Mouse (Mus musculus) megakaryocyte, embryonic 14.5 days (primary cell): ENCODE measurements around the gene Kif22.

ENCODE experiments used
- FLI1 ChIP-seq: IDR thresholded peaks from 2 replicates; pipeline ENCODE4 v1.6.1; 2012; ENCODE audit warnings: low read length, inconsistent platforms, mixed read lengths
- GATA1 ChIP-seq: IDR thresholded peaks from 3 replicates; pipeline ENCODE4 v1.6.1; 2012; ENCODE audit warnings: mixed read lengths, low read length, inconsistent platforms, borderline replicate concordance

- no peak for TF ChIP-seq GATA1
- TF ChIP-seq FLI1, result no peak
Observed at GRCm38 (mm10) chr7:126983113-126983512, 59.2 kb downstream of the Kif22 start.
